Mouse (Mus musculus) neural tube, embryonic 14.5 days (tissue): ENCODE measurements around the gene Zfp777. TPM values are rescaled to one million over a fixed set of nuclear protein-coding genes. Genes with fewer than 3 reads are reported as not detected.

ENCODE experiments used
- microRNA-seq: library from miRNA; unstranded; fragments of <30 nt; microRNA quantifications from one replicate; pipeline ENCODE4, GENCODE M21; 2016
- polyA plus RNA-seq: library from polyadenylated mRNA; unstranded; fragments of >200 nt; fragmentation: Nextera tagmentation; extraction: Ambion mirVana; gene quantifications from 2 replicates; pipeline ENCODE4 v1.2.1, GENCODE M21; 2014

The Zfp777 gene
- polyA plus RNA-seq, 1 experiment from 2014 or later: 12.1 TPM

Small RNA genes within 50 kb of the gene (microRNA-seq; reads per million reads assigned to microRNA genes)
- gene Gm24563: not detected

Other genes with a start within 250 kb of the Zfp777 start
- 138 and 165 TPM in 2 replicates for gene Pdia4, start 235.5 kb downstream of the Zfp777 start, polyA plus RNA-seq
- 17.7 and 18.4 TPM in 2 replicates for gene Zfp786, start 218.0 kb downstream of the Zfp777 start, polyA plus RNA-seq
- 20.1 and 23.1 TPM in 2 replicates for gene Zfp398, start 213.2 kb downstream of the Zfp777 start, polyA plus RNA-seq
- 15.9 and 18.3 TPM in 2 replicates for gene Zfp282, start 171.7 kb downstream of the Zfp777 start, polyA plus RNA-seq
- gene Zfp212, start 128.4 kb downstream of the Zfp777 start, polyA plus RNA-seq: 11.7 and 14.8 TPM in 2 replicates
- 22.2 and 24.0 TPM in 2 replicates for gene Zfp956, start 95.5 kb downstream of the Zfp777 start, polyA plus RNA-seq
- gene Zfp746, start 37.7 kb upstream of the Zfp777 start, polyA plus RNA-seq: 22.9 and 23.9 TPM in 2 replicates